Mouse (Mus musculus): ENCODE data around the gene Ap5m1. TPM values are rescaled to one million over a fixed set of nuclear protein-coding genes. Genes with fewer than 3 reads are reported as not detected.
"Not testable (repeated sequence)": the region's sequence is repeated elsewhere in the genome, so short reads cannot be mapped to it uniquely, and the experiment has no call there.

Gene Ap5m1
- total RNA-seq, 2 experiments from 2014 or later, result 14.6 to 17.6 TPM

- intact Hi-C loops (cut with DNase I), result loop anchor here (10.0 kb wide), 1 partner anchor 57 kb away; no protein-coding TSS in a partner anchor
- not testable (repeated sequence) for DNase-seq (ENCODE audit: extremely low spot score in 1 of 2, low spot score in 2 of 2)
Observed at GRCm38 (mm10) chr14:49091755-49092154, 25.9 kb downstream of the Ap5m1 start.

DNA sequence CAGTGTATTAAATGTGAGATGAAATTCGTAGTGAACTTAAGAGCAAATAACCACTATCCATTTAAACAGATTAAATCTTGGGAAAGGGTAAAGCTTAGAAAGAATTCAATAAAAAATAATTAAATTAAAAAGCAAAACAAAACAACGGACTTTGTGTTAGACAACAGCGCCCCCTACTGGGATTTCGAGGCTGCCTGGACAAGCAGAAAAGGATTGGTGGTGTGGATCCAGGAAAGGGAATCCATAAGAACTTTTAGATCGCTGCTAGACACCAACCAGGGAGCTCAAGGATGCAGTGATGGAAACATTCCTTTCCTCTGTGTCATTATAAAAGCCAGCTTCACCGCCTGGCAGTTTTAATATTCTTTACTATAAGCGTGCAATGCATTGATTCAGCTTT lies 52.5 kb downstream of the Ap5m1 start:
- intact Hi-C loops (cut with DNase I), result loop anchor here (5.0 to 10.0 kb wide), 2 partner anchors 634 to 746 kb away; no protein-coding TSS in a partner anchor
- DNase-seq (ENCODE audit: extremely low spot score in 1 of 2, low spot score in 2 of 2), result peak; percentile 51 to 74

DNA sequence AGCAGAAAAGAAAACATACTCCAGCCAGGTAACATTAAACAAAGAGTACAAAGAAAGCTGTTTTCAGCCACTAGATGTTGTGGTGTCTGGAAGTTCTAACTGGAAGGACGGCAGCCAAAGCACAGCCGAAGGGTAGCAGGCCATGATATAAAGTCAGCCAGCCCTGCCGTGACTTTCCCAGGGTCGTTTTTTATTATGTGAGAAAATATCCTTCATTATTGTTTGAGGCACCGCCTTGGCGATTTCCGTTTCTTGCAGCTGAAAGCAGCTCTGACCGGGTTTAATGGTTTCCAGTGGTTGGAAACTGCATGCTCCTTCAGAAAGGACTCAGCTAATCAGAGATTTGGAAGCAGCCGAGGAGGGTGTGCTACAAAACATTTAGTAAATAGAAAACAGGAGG lies 55.8 kb downstream of the Ap5m1 start:
- intact Hi-C loops (cut with DNase I), result no loop called here
- DNase-seq (ENCODE audit: extremely low spot score in 1 of 2, low spot score in 2 of 2), result no peak

DNA sequence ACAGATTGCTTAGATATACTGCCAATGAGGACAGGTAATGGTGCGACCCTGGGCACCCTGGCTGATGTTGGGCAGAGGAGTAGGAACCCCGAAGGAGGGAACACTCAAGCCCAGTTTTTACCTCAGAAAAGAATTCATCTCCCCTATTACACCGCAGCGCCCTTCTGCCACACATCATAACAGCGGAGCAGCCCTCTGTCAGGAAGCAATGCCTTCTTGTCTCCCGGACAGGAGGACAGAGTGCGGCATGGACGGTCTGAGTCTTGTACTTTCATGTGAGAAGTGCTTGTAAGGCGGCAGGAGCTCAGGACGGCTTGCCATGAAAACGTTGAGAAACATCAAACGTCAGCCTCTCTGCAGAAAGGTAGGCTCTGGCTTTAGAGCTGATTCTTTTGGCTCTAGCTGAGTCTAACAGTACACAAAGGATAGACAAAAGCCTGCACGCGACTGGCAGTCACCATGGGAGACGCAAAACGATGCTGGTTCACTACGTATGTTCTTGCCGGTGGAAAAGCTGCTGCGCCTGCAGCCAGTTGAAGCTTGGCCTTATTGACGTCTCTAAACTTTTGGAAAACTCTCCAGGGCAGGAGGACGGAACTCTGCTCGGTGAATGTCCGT lies 61.4 kb downstream of the Ap5m1 start:
- DNase-seq (ENCODE audit: extremely low spot score in 1 of 2, low spot score in 2 of 2), result peak in 1 of 2 experiments; percentile 1

GRCm38 (mm10) chr14:49128544-49129263 lies 62.8 kb downstream of the Ap5m1 start:
- no peak for DNase-seq (ENCODE audit: extremely low spot score in 1 of 2, low spot score in 2 of 2)
- intact Hi-C loops (cut with DNase I), result no loop called here

More for the DNA sequence above, 61.4 kb downstream of the Ap5m1 start:
- intact Hi-C loops (cut with DNase I), result no loop called here

- no peak for DNase-seq (ENCODE audit: extremely low spot score in 1 of 2, low spot score in 2 of 2)
- intact Hi-C loops (cut with DNase I), result no loop called here
Observed at GRCm38 (mm10) chr14:49132391-49132790, 66.5 kb downstream of the Ap5m1 start.

DNA sequence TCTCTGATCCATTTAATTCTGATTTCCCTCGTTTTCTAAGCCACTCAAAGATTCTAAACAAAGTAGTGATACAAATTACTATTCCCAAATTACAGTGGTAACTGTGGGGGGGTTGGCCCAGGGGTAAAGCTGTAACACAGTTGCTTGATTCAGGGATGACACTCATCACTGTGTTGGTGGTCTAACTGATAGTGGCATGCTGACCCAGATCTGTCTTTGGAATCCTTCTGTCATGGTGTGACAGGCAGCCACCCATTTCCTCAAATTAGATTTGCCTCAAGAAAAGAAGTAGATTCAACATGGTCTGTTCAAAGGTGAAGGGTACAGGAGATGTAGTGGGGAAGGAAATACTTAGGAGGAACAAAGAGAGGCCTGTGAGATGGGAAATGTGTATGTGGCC lies 72.3 kb downstream of the Ap5m1 start:
- DNase-seq (ENCODE audit: extremely low spot score in 1 of 2, low spot score in 2 of 2), result no peak
- intact Hi-C loops (cut with DNase I), result no loop called here

GRCm38 (mm10) chr14:49140756-49141155 lies 74.9 kb downstream of the Ap5m1 start:
- intact Hi-C loops (cut with DNase I), result no loop called here
- no peak for DNase-seq (ENCODE audit: extremely low spot score in 1 of 2, low spot score in 2 of 2)

Other genes starting within 250 kb of the Ap5m1 start
- 10 to 100 TPM; 60.0 to 64.3 TPM for gene Exoc5, start 556 bp downstream of the Ap5m1 start, total RNA-seq (2021)
- 10 to 100 TPM; 35.9 to 36.9 TPM for gene Naa30, start 106.1 kb downstream of the Ap5m1 start, total RNA-seq (2021)
- gene ccdc198, start 179.4 kb downstream of the Ap5m1 start, total RNA-seq (2021), result not detected

Data from left cerebral cortex, postnatal 10 days (tissue).